In genomic region chr19:46478242-46478641, GRCm38 (mm10) we compare ENCODE assay signal across 8 mouse cellular contexts. TPM values are rescaled to one million over a fixed set of nuclear protein-coding genes. Genes with fewer than 3 reads are reported as not detected.
A peak's percentile ranks its signal among the peaks of the same experiment; 100 is the strongest.
DNase-seq lines count a peak whose midpoint lies in the region; ATAC-seq and TF ChIP-seq lines count a peak whose summit lies in the region.

No protein-coding gene starts in this region.

- ATAC-seq in heart, embryonic 16.5 days (replicated peaks; ENCODE audit: extremely low read depth, insufficient read depth, low FRiP score): no peak

- H3K4me3 ChIP-seq in left cerebral cortex, adult 2 months: no peak overlapping the region
- no peak overlapping the region for H3K4me3 ChIP-seq in heart, embryonic 16.5 days (ENCODE audit: low read length)

- peaks cover 52% of the 10 kb centered on the region for H3K4me1 ChIP-seq in heart, embryonic 16.5 days (ENCODE audit: control insufficient read depth, insufficient read depth, low read length)

- intact Hi-C loops in left cerebral cortex, adult 2 months (cut with DNase I): no loop called here
- intact Hi-C loops in left cerebral cortex, postnatal 4 days (cut with DNase I): no loop called here

- 0 out of 2 replicates have a peak, but pooled peaks cover 6% of the 10 kb centered on the region for H3K36me3 ChIP-seq in heart, embryonic 16.5 days (ENCODE audit: control insufficient read depth, insufficient read depth)

- peak overlapping the region; percentile 78 for H3K27ac ChIP-seq in left cerebral cortex, adult 2 months
- peak overlapping the region; percentile 83 for H3K27ac ChIP-seq in heart, embryonic 16.5 days (ENCODE audit: low read length)

- H3K27me3 ChIP-seq in heart, embryonic 16.5 days (ENCODE audit: control insufficient read depth, insufficient read depth, low read length): no peaks in the 10 kb centered on the region

- no peak for TF ChIP-seq CTCF in left cerebral cortex, adult 2 months (IDR thresholded peaks at IDR 0.05)

- WGBS in heart, embryonic 16.5 days: 46% methylated on average over 4 of the region's 4 CpGs

- H3K4me2 ChIP-seq in heart, embryonic 16.5 days (ENCODE audit: low read depth, low read length): no peak overlapping the region

- H3K9me3 ChIP-seq in heart, embryonic 16.5 days (replicated peaks; ENCODE audit: control insufficient read depth, low read length): no peaks in the 10 kb centered on the region

- no peak for DNase-seq in left cerebral cortex, adult 2 months (ENCODE audit: extremely low spot score in 1 of 2, low spot score in 2 of 2)
- no peak for DNase-seq in left cerebral cortex, postnatal 4 days
- peak; percentile 58 to 68 for DNase-seq in adrenal gland, postnatal 36 days
- peak; percentile 44 to 75 for DNase-seq in lung, postnatal 4 days
- DNase-seq in right cerebral cortex, adult 18-20 months: no peak
- DNase-seq in Muller cell, postnatal 12 days (ENCODE audit: inconsistent ontology term): no peak
- no peak for DNase-seq in cerebellum, adult 9-11 months

- H3K9ac ChIP-seq in heart, embryonic 16.5 days (ENCODE audit: low read length): 0 out of 2 replicates have a peak overlapping the region, but pooled peaks have one; percentile 31

RNA-seq across cellular contexts. Expression of gene Trim8, which starts 23.3 kb away (rescaled TPM):
- 100 to 1,000 TPM; 114 to 121 TPM for total RNA-seq in left cerebral cortex, adult 2 months (2021)
- 100 to 1,000 TPM; 113 to 119 TPM for total RNA-seq in left cerebral cortex, postnatal 4 days (2021)
- total RNA-seq in adrenal gland, postnatal 36 days (2021): 10 to 100 TPM; 47.3 to 53.3 TPM
- 17.0 and 19.4 TPM in 2 replicates for polyA plus RNA-seq in heart, embryonic 16.5 days (2015; fragmentation: Nextera tagmentation; extraction: Ambion mirVana)

Comparison
In these comparisons a context has a peak if more than half of its experiments do, and no peak if none do; other contexts are left out.
1. DNase-seq: peak in adrenal gland, postnatal 36 days (2 of 2) and lung, postnatal 4 days (2 of 2); none in left cerebral cortex, adult 2 months (0 of 2), left cerebral cortex, postnatal 4 days (single experiment), right cerebral cortex, adult 18-20 months (single experiment), Muller cell, postnatal 12 days (single experiment) and cerebellum, adult 9-11 months (single experiment).